Mouse (Mus musculus) CH12.LX (cell line): ENCODE data around the gene Zfp771. TPM values are rescaled to one million over a fixed set of nuclear protein-coding genes. Genes with fewer than 3 reads are reported as not detected.
A peak's percentile ranks its signal among the peaks of the same experiment; 100 is the strongest.

Experiments
- DNase-seq: peaks from one replicate; pipeline ENCODE4 v3.0.0-alpha.2; 2013; ENCODE audit errors: extremely low read depth
- H3K27ac ChIP-seq: 2 replicates; pipeline ENCODE4 v1.5.1; 2012; ENCODE audit warnings: low read depth, mild to moderate bottlenecking, control low read depth, moderate library complexity; ENCODE audit not compliant: insufficient read depth
- H3K27me3 ChIP-seq: replicated peaks from 2 replicates; pipeline ENCODE3; 2012; ENCODE audit warnings: inconsistent platforms
- H3K36me3 ChIP-seq, 2 experiments: replicated peaks in 1 of 2; 2 replicates each; pipeline versions ENCODE3 to v1.6.1; 2012; ENCODE audit warnings: inconsistent platforms in 1 of 2, low read length in 1 of 2, mild to moderate bottlenecking in 1 of 2, mixed read lengths in 1 of 2, moderate library complexity in 1 of 2; ENCODE audit not compliant: control insufficient read depth in 1 of 2, insufficient read depth in 1 of 2
- H3K4me1 ChIP-seq, 2 experiments: 2 replicates each; pipeline ENCODE4 v1.6.1; 2012; ENCODE audit warnings: inconsistent platforms in 1 of 2, moderate library complexity in 1 of 2; ENCODE audit not compliant: insufficient read depth in 2 of 2, control insufficient read depth in 1 of 2
- H3K4me2 ChIP-seq: 2 replicates; pipeline ENCODE4 v1.6.1; 2012; ENCODE audit warnings: low read depth, mild to moderate bottlenecking, control low read depth; ENCODE audit not compliant: poor library complexity, insufficient read depth, severe bottlenecking
- H3K4me3 ChIP-seq, 3 experiments: fragments of 150-350 bp in 1 of 3; sonication (generic) in 1 of 3; replicated peaks in 1 of 3; 2 replicates each; pipeline versions ENCODE3 to v1.5.1; 2011 to 2012; ENCODE audit warnings: low read depth in 2 of 3, low read length in 2 of 3, mild to moderate bottlenecking in 2 of 3, moderate library complexity in 2 of 3, control low read depth in 1 of 3, improper control_type of control experiment in 1 of 3, inconsistent platforms in 1 of 3, mixed read lengths in 1 of 3; ENCODE audit not compliant: poor library complexity in 1 of 3
- H3K79me2 ChIP-seq: replicated peaks from 2 replicates; pipeline ENCODE4 v1.6.1; 2012; ENCODE audit warnings: mild to moderate bottlenecking, moderate library complexity; ENCODE audit not compliant: control insufficient read depth, poor library complexity, insufficient read depth, severe bottlenecking; ENCODE audit errors: extremely low read depth
- H3K9ac ChIP-seq: 2 replicates; pipeline ENCODE4 v1.6.1; 2012; ENCODE audit warnings: low read depth, mild to moderate bottlenecking, control low read depth, moderate library complexity; ENCODE audit not compliant: insufficient read depth
- H3K9me3 ChIP-seq: replicated peaks from 2 replicates; pipeline ENCODE3; 2012; ENCODE audit warnings: low read length, inconsistent platforms, mixed read lengths
- BHLHE40 ChIP-seq: IDR thresholded peaks from 2 replicates; pipeline ENCODE4 v1.6.1; 2011; ENCODE audit warnings: mild to moderate bottlenecking, low read depth, low read length, improper control_type of control experiment
- CHD1 ChIP-seq: IDR thresholded peaks from 2 replicates; pipeline ENCODE4 v1.6.1; 2012; ENCODE audit warnings: low read depth, low read length, improper control_type of control experiment, inconsistent platforms
- CHD2 ChIP-seq: IDR thresholded peaks from 2 replicates; pipeline ENCODE4 v1.6.1; 2011; ENCODE audit warnings: low read length, improper control_type of control experiment
- CTCF ChIP-seq, 2 experiments: IDR thresholded peaks in 1 of 2; conservative IDR thresholded peaks in 1 of 2; 2 replicates each; pipeline ENCODE4 v1.5.1; 2011 to 2012; ENCODE audit warnings: low read depth in 2 of 2, low read length in 2 of 2, improper control_type of control experiment in 1 of 2, inconsistent platforms in 1 of 2, mild to moderate bottlenecking in 1 of 2, moderate library complexity in 1 of 2
- E2F4 ChIP-seq: IDR thresholded peaks from 2 replicates; pipeline ENCODE4 v1.6.1; 2011; ENCODE audit warnings: low read depth, low read length, improper control_type of control experiment; ENCODE audit not compliant: insufficient replicate concordance
- ELF1 ChIP-seq: IDR thresholded peaks from 2 replicates; pipeline ENCODE4 v1.6.1; 2014; ENCODE audit warnings: low read depth, mild to moderate bottlenecking, inconsistent platforms, low read length, improper control_type of control experiment
- EP300 ChIP-seq: IDR thresholded peaks from 2 replicates; pipeline ENCODE4 v1.6.1; 2011; ENCODE audit warnings: low read length, improper control_type of control experiment
- ETS1 ChIP-seq: conservative IDR thresholded peaks from 2 replicates; pipeline ENCODE4 v1.6.1; 2012; ENCODE audit warnings: low read depth, mild to moderate bottlenecking, inconsistent platforms, low read length, improper control_type of control experiment, moderate library complexity
- GABPA ChIP-seq: IDR thresholded peaks from 2 replicates; pipeline ENCODE4 v1.6.1; 2012; ENCODE audit warnings: low read depth, low read length, improper control_type of control experiment, inconsistent platforms; ENCODE audit not compliant: insufficient replicate concordance
- HCFC1 ChIP-seq: IDR thresholded peaks from 2 replicates; pipeline ENCODE4 v1.6.1; 2012; ENCODE audit warnings: low read depth, mild to moderate bottlenecking, inconsistent platforms, low read length, improper control_type of control experiment
- JUN ChIP-seq: IDR thresholded peaks from 2 replicates; pipeline ENCODE4 v1.6.1; 2011; ENCODE audit warnings: low read depth, mild to moderate bottlenecking, low read length, improper control_type of control experiment, moderate library complexity; ENCODE audit not compliant: insufficient read depth
- JUND ChIP-seq: conservative IDR thresholded peaks from 2 replicates; pipeline ENCODE4 v1.6.1; 2011; ENCODE audit warnings: low read depth, low read length, improper control_type of control experiment
- KAT2A ChIP-seq: IDR thresholded peaks from 2 replicates; pipeline ENCODE4 v1.6.1; 2012; ENCODE audit warnings: low read length, improper control_type of control experiment, inconsistent platforms; ENCODE audit not compliant: insufficient replicate concordance
- MAFK ChIP-seq: IDR thresholded peaks from 2 replicates; pipeline ENCODE4 v1.6.1; 2011; ENCODE audit warnings: low read length, improper control_type of control experiment; ENCODE audit not compliant: insufficient replicate concordance
- MAZ ChIP-seq: IDR thresholded peaks from 2 replicates; pipeline ENCODE4 v1.6.1; 2012; ENCODE audit warnings: low read depth, mild to moderate bottlenecking, inconsistent platforms, low read length, improper control_type of control experiment, moderate library complexity
- MYC ChIP-seq: IDR thresholded peaks from 2 replicates; pipeline ENCODE4 v1.6.1; 2011; ENCODE audit warnings: low read depth, mild to moderate bottlenecking, improper control_type of control experiment, low read length
- NELFE ChIP-seq: IDR thresholded peaks from 2 replicates; pipeline ENCODE4 v1.6.1; 2011; ENCODE audit warnings: low read depth, low read length, improper control_type of control experiment
- PAX5 ChIP-seq: IDR thresholded peaks from 2 replicates; pipeline ENCODE4 v1.6.1; 2012; ENCODE audit warnings: low read length, inconsistent platforms, mixed read lengths
- POLR2A ChIP-seq: IDR thresholded peaks from 2 replicates; pipeline ENCODE4 v1.6.1; 2011; ENCODE audit warnings: low read depth, mild to moderate bottlenecking, improper control_type of control experiment, low read length
- RAD21 ChIP-seq: IDR thresholded peaks from 2 replicates; pipeline ENCODE4 v1.6.1; 2011; ENCODE audit warnings: low read depth, mild to moderate bottlenecking, low read length, improper control_type of control experiment, moderate library complexity
- RCOR1 ChIP-seq: conservative IDR thresholded peaks from 2 replicates; pipeline ENCODE4 v1.6.1; 2012; ENCODE audit warnings: low read depth, mild to moderate bottlenecking, inconsistent platforms, low read length, improper control_type of control experiment
- SIN3A ChIP-seq: IDR thresholded peaks from 2 replicates; pipeline ENCODE4 v1.6.1; 2012; ENCODE audit warnings: low read length, improper control_type of control experiment, inconsistent platforms
- SMC3 ChIP-seq: IDR thresholded peaks from 2 replicates; pipeline ENCODE4 v1.6.1; 2011; ENCODE audit warnings: low read depth, low read length, improper control_type of control experiment
- TBP ChIP-seq: conservative IDR thresholded peaks from 2 replicates; pipeline ENCODE4 v1.6.1; 2011; ENCODE audit warnings: low read depth, low read length, improper control_type of control experiment
- TCF12 ChIP-seq: IDR thresholded peaks from 2 replicates; pipeline ENCODE4 v1.6.1; 2014; ENCODE audit warnings: low read depth, mild to moderate bottlenecking, inconsistent platforms, low read length, improper control_type of control experiment
- UBTF ChIP-seq: IDR thresholded peaks from 2 replicates; pipeline ENCODE4 v1.6.1; 2012; ENCODE audit warnings: low read depth, mild to moderate bottlenecking, inconsistent platforms, low read length, improper control_type of control experiment, moderate library complexity
- USF1 ChIP-seq: IDR thresholded peaks from 2 replicates; pipeline ENCODE4 v1.6.1; 2014; ENCODE audit warnings: low read depth, mild to moderate bottlenecking, inconsistent platforms, low read length, improper control_type of control experiment
- USF2 ChIP-seq: conservative IDR thresholded peaks from 2 replicates; pipeline ENCODE4 v1.6.1; 2011; ENCODE audit warnings: low read depth, low read length, improper control_type of control experiment
- ZKSCAN1 ChIP-seq: IDR thresholded peaks from 2 replicates; pipeline ENCODE4 v1.6.1; 2012; ENCODE audit warnings: low read depth, inconsistent platforms, low read length, improper control_type of control experiment, borderline replicate concordance
- ZMIZ1 ChIP-seq: IDR thresholded peaks from 2 replicates; pipeline ENCODE4 v1.6.1; 2012; ENCODE audit warnings: low read depth, mild to moderate bottlenecking, inconsistent platforms, low read length, improper control_type of control experiment
- ZNF384 ChIP-seq: IDR thresholded peaks from 2 replicates; pipeline ENCODE4 v1.6.1; 2012; ENCODE audit warnings: low read depth, low read length, improper control_type of control experiment, inconsistent platforms
- dilution Hi-C: fragments of 300-500 bp; cut with MboI; formaldehyde crosslinking; loops from 2 replicates; pipeline ENCODE4 v1.14.3; 2020; ENCODE audit warnings: low sequenced_read_pairs; ENCODE audit not compliant: extremely low pct_unique_long_range_greater_than_20kb, extremely low pct_ligation_motif_present
- in situ Hi-C: fragments of 300-500 bp; cut with MboI; formaldehyde crosslinking; loops from 3 replicates; pipeline ENCODE4 v1.14.3; 2019; ENCODE audit warnings: low sequenced_read_pairs, low pct_ligation_motif_present, low pct_unique_long_range_greater_than_20kb, mixed read lengths
- polyA plus RNA-seq: library from polyadenylated mRNA; unstranded; fragments of >175 nt; gene quantifications from 2 replicates; pipeline ENCODE4 v1.2.1, GENCODE M21; 2012; ENCODE audit warnings: low read depth; ENCODE audit not compliant: insufficient read length
- total RNA-seq, 2 experiments: library from RNA; depleted of rRNA; stranded (reverse); fragments of 300-350 nt in 1 of 2; fragments of >200 nt in 1 of 2; gene quantifications; 2 replicates each; pipeline ENCODE4 v1.2.3; 2012 to 2014

The Zfp771 gene
- total and polyA plus RNA-seq, 3 experiments = 26.5 to 35.5 (median 27.0) TPM

- no peaks in the 10 kb centered on the region for H3K27me3 ChIP-seq
- in situ Hi-C loops = no loop called here
- H3K9me3 ChIP-seq = peaks cover 4% of the 10 kb centered on the region
- H3K4me3 ChIP-seq = peak overlapping the region; percentile 67 to 80 (median 70)
- H3K4me1 ChIP-seq = peaks cover 19 to 63% of the 10 kb centered on the region in 2 experiments
- peaks cover 26 to 43% of the 10 kb centered on the region in 2 experiments for H3K36me3 ChIP-seq
- dilution Hi-C loops = no loop called here
- TF ChIP-seq UBTF (0 out of 2 replicates have a peak, but pooled peaks have one; percentile 4), ZMIZ1 (no peak)
- peak overlapping the region; percentile 62 for H3K9ac ChIP-seq
- peaks cover 18% of the 10 kb centered on the region for H3K79me2 ChIP-seq
- peak overlapping the region; percentile 81 for H3K4me2 ChIP-seq
- no peak for DNase-seq
- H3K27ac ChIP-seq = peak overlapping the region; percentile 75; the same call in 1 of the 2 replicates
These were observed 26.6 kb upstream of the Zfp771 start for GRCm38 (mm10) chr7:127217475-127217874.

GRCm38 (mm10) chr7:127217901-127218642 lies 26.0 kb upstream of the Zfp771 start:
- peaks cover 19 to 61% of the 10 kb centered on the region in 2 experiments for H3K4me1 ChIP-seq
- peak overlapping the region; percentile 62 for H3K9ac ChIP-seq
- H3K4me2 ChIP-seq = peak overlapping the region; percentile 81
- peaks cover 4% of the 10 kb centered on the region for H3K9me3 ChIP-seq
- in situ Hi-C loops (no loop called here), dilution Hi-C loops (no loop called here)
- H3K27ac ChIP-seq = peak overlapping the region; percentile 75
- no peaks in the 10 kb centered on the region for H3K27me3 ChIP-seq
- H3K4me3 ChIP-seq = peak overlapping the region; percentile 67 to 80 (median 70)
- DNase-seq = peak; percentile 61
- H3K79me2 ChIP-seq = peaks cover 18% of the 10 kb centered on the region
- peaks cover 26 to 37% of the 10 kb centered on the region in 2 experiments for H3K36me3 ChIP-seq
- TF ChIP-seq SMC3 (no peak), KAT2A (0 out of 2 replicates have a peak, but pooled peaks have one; percentile 28), EP300 (no peak), MYC (no peak), PAX5 (no peak), GABPA (no peak), CHD2 (no peak; the same call in 1 of the 2 replicates), MAFK (no peak), JUND (no peak), ZNF384 (no peak), ZKSCAN1 (no peak), CTCF (conservative IDR thresholded peaks at IDR 0.05 in 1 of 2, IDR thresholded peaks at IDR 0.05 in 1 of 2; ENCODE audit: low read depth in 2 of 2, low read length in 2 of 2) (no peak), ETS1 (peak; percentile 36), E2F4 (no peak), ZMIZ1 (no peak), JUN (no peak), RCOR1 (no peak), USF2 (no peak), USF1 (no peak), POLR2A (peak; percentile 74; the same call in 1 of the 2 replicates), RAD21 (no peak), BHLHE40 (peak; percentile 42), HCFC1 (peak; percentile 55; the same call in 1 of the 2 replicates), ELF1 (peak; percentile 78), NELFE (peak; percentile 18; the same call in 1 of the 2 replicates), MAZ (peak; percentile 84), TBP (0 out of 2 replicates have a peak, but pooled peaks have one; percentile 20), SIN3A (no peak; the same call in 1 of the 2 replicates), TCF12 (peak; percentile 66; the same call in 1 of the 2 replicates), CHD1 (no peak)
